Mouse (Mus musculus): ENCODE data around the gene 1520401A03Rik.

DNA sequence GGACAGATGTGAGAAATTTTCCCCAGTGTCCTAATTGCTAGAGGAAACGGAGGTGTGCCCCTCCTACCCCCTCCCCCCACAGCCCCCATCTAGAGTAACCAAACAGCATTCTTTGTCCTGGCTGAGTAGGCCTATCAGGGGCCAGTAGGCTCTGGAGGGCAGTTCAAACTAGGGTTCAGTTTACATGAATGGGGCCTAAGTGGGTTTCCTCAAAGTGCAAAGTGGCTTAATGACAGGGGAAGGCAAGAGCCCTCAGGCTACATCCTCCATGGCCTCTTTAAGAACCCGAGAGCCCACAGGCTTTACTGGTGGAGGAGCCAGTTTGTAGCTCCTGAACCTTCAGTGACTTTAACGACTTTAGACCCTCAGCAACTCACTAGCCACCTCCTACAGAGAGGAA lies 26.8 kb downstream of the 1520401A03Rik start:
- TF ChIP-seq POLR2A (IDR thresholded peaks at IDR 0.05; ENCODE audit: control insufficient read depth, low read depth, low read length) (no peak), CTCF (IDR thresholded peaks at IDR 0.05; ENCODE audit: control insufficient read depth, insufficient read depth, insufficient replicate concordance, low read depth, low read length) (no peak)
